Mouse (Mus musculus): ENCODE measurements around the gene Glis2. TPM values are rescaled to one million over a fixed set of nuclear protein-coding genes. Genes with fewer than 3 reads are reported as not detected.
A peak's percentile ranks its signal among the peaks of the same experiment; 100 is the strongest.

Gene Glis2
- polyA plus RNA-seq, 1 experiment from 2014 or later, result 19.4 TPM

GRCm38 (mm10) chr16:4629950-4630349 is 35.4 kb downstream of the Glis2 start:
- H3K4me2 ChIP-seq, result no peak overlapping the region
- WGBS, result 24% methylated on average over 6 of the region's 6 CpGs
- H3K27ac ChIP-seq, result no peak overlapping the region
- no peak overlapping the region for H3K9ac ChIP-seq
- H3K9me3 ChIP-seq (replicated peaks), result no peaks in the 10 kb centered on the region
- H3K27me3 ChIP-seq, result no peaks in the 10 kb centered on the region
- H3K4me3 ChIP-seq, result no peak overlapping the region
- peaks cover 29% of the 10 kb centered on the region for H3K36me3 ChIP-seq (ENCODE audit: poor library complexity, severe bottlenecking)
- peak; percentile 25 for ATAC-seq
- H3K4me1 ChIP-seq, result 0 out of 2 replicates have a peak, but pooled peaks cover 3% of the 10 kb centered on the region

DNA sequence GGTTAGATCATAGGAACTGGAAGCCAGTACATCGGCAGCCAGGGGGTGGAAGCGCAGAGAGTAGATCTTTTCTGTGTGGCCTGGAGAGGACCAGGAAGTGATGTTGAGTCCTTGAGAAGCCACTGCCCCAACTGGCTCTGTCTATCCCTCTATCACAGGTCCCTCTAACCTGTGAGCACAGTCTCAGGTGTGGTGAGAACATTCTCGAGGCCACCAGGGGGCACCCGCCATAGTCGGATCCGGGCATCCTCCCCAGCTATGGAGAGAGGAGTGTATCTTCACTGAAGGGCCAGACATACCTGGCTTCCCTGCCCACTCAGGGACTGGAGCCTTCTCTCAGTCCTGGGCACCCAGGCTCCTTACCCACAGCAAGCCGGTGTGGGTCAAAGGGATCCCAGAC is 37.5 kb downstream of the Glis2 start:
- Histone ChIP-seq H3K27ac (no peak overlapping the region), H3K9me3 (replicated peaks) (no peaks in the 10 kb centered on the region), H3K4me2 (no peak overlapping the region), H3K9ac (no peak overlapping the region), H3K4me3 (no peak overlapping the region), H3K36me3 (ENCODE audit: poor library complexity, severe bottlenecking) (peaks cover 23% of the 10 kb centered on the region), H3K4me1 (no peaks in the 10 kb centered on the region), H3K27me3 (no peaks in the 10 kb centered on the region)
- ATAC-seq, result no peak; the same call in 1 of the 2 replicates
- WGBS, result 41% methylated on average over 7 of the region's 7 CpGs

- Histone ChIP-seq H3K27me3 (no peaks in the 10 kb centered on the region), H3K27ac (no peak overlapping the region), H3K4me1 (no peaks in the 10 kb centered on the region), H3K9me3 (replicated peaks) (no peaks in the 10 kb centered on the region), H3K9ac (no peak overlapping the region), H3K4me3 (no peak overlapping the region), H3K4me2 (no peak overlapping the region), H3K36me3 (ENCODE audit: poor library complexity, severe bottlenecking) (peaks cover 14% of the 10 kb centered on the region)
- 85% methylated on average over 3 of the region's 3 CpGs for WGBS
- ATAC-seq, result no peak
These were observed 39.1 kb downstream of the Glis2 start for GRCm38 (mm10) chr16:4633661-4634060.

- 78% methylated on average over 9 of the region's 9 CpGs for WGBS
- no peak for ATAC-seq
These were observed 40.2 kb downstream of the Glis2 start for GRCm38 (mm10) chr16:4634681-4635080.

GRCm38 (mm10) chr16:4635760-4636159 is 41.2 kb downstream of the Glis2 start:
- Histone ChIP-seq H3K9ac (0 out of 2 replicates have a peak overlapping the region, but pooled peaks have one; percentile 7), H3K4me1 (peaks cover 15% of the 10 kb centered on the region)
- no peak for ATAC-seq

More at GRCm38 (mm10) chr16:4634681-4635080, 40.2 kb downstream of the Glis2 start:
- H3K4me1 ChIP-seq, result 0 out of 2 replicates have a peak, but pooled peaks cover 4% of the 10 kb centered on the region
- no peak overlapping the region for H3K9ac ChIP-seq
- H3K27ac ChIP-seq, result no peak overlapping the region
- no peak overlapping the region for H3K4me2 ChIP-seq
- peaks cover 12% of the 10 kb centered on the region for H3K36me3 ChIP-seq (ENCODE audit: poor library complexity, severe bottlenecking)
- no peak overlapping the region for H3K4me3 ChIP-seq
- no peaks in the 10 kb centered on the region for H3K9me3 ChIP-seq (replicated peaks)
- no peaks in the 10 kb centered on the region for H3K27me3 ChIP-seq

DNA sequence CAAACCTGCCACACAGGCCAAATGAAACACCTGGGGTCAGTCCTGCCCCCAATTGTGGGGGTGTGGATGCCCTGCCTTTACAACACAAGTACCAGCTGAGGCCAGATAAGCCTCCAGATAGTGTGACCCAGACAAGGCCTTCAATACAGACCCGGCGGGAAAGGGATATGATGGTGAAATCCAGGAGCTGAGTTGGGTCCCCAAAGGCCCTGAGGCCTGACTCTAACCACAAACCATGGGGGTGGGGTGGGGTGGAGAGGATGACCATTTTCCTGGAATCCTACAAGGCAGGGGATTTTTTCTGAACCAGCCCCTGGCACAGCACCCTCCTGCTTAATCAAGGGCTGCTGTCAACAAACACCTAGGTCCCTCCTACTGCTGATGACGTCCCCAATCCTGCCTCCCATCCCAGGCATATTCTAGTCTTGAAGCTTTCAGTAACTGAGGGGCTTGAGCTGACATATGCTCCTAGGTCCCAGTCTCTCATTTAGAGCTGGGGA is 44.4 kb downstream of the Glis2 start:
- H3K4me1 ChIP-seq, result peaks cover 45% of the 10 kb centered on the region
- WGBS, result 88% methylated on average over 3 of the region's 3 CpGs
- H3K27ac ChIP-seq, result no peak overlapping the region
- H3K9ac ChIP-seq, result no peak overlapping the region
- H3K36me3 ChIP-seq (ENCODE audit: poor library complexity, severe bottlenecking), result peaks cover 1% of the 10 kb centered on the region; the same call in 1 of the 2 replicates
- no peaks in the 10 kb centered on the region for H3K27me3 ChIP-seq
- no peaks in the 10 kb centered on the region for H3K9me3 ChIP-seq (replicated peaks)
- no peak overlapping the region for H3K4me2 ChIP-seq
- ATAC-seq, result no peak
- H3K4me3 ChIP-seq, result no peak overlapping the region

More at GRCm38 (mm10) chr16:4635760-4636159, 41.2 kb downstream of the Glis2 start:
- 77% methylated on average over 4 of the region's 4 CpGs for WGBS
- Histone ChIP-seq H3K4me3 (no peak overlapping the region), H3K36me3 (ENCODE audit: poor library complexity, severe bottlenecking) (peaks cover 12% of the 10 kb centered on the region), H3K9me3 (replicated peaks) (no peaks in the 10 kb centered on the region), H3K27me3 (no peaks in the 10 kb centered on the region), H3K27ac (no peak overlapping the region), H3K4me2 (no peak overlapping the region)

- H3K4me1 ChIP-seq, result peaks cover 53% of the 10 kb centered on the region
These were observed 45.3 kb downstream of the Glis2 start, which contains the start of the genes Vasn and Dnaja3 for GRCm38 (mm10) chr16:4639831-4640237. TSS of gene Vasn (plus strand) at chr16:4639941. TSS of gene Dnaja3 (plus strand) at chr16:4639989.

GRCm38 (mm10) chr16:4640267-4641005 is 45.9 kb downstream of the Glis2 start:
- H3K4me1 ChIP-seq, result peaks cover 53% of the 10 kb centered on the region
- peak overlapping the region; percentile 78 for H3K4me2 ChIP-seq
- no peaks in the 10 kb centered on the region for H3K27me3 ChIP-seq
- no peak; the same call in 1 of the 2 replicates for ATAC-seq
- H3K9me3 ChIP-seq (replicated peaks), result no peaks in the 10 kb centered on the region
- H3K4me3 ChIP-seq, result peak overlapping the region; percentile 47
- H3K9ac ChIP-seq, result peak overlapping the region; percentile 68
- no peaks in the 10 kb centered on the region for H3K36me3 ChIP-seq (ENCODE audit: poor library complexity, severe bottlenecking)
- WGBS, result 13% methylated on average over 17 of the region's 17 CpGs
- no peak overlapping the region for H3K27ac ChIP-seq

More at GRCm38 (mm10) chr16:4639831-4640237, 45.3 kb downstream of the Glis2 start, which contains the start of the genes Vasn and Dnaja3:
- peak; percentile 90 for ATAC-seq
- 1% methylated on average over 22 of the region's 22 CpGs for whole genome bisulfite sequencing
- Histone ChIP-seq H3K9ac (peak within 1 kb of the TSS; percentile 68), H3K4me3 (peak within 1 kb of the TSS; percentile 47), H3K4me2 (peak within 1 kb of the TSS; percentile 78), H3K9me3 (replicated peaks) (no peaks in the 10 kb centered on the region), H3K27ac (no peak within 1 kb of the TSS), H3K27me3 (no peaks in the 10 kb centered on the region), H3K36me3 (ENCODE audit: poor library complexity, severe bottlenecking) (no peaks in the 10 kb centered on the region)

- H3K27me3 ChIP-seq, result no peaks in the 10 kb centered on the region
- WGBS, result 59% methylated on average over 3 of the region's 3 CpGs
- H3K4me3 ChIP-seq, result no peak overlapping the region
- no peaks in the 10 kb centered on the region for H3K9me3 ChIP-seq (replicated peaks)
- H3K9ac ChIP-seq, result peak overlapping the region; percentile 12; the same call in 1 of the 2 replicates
- no peak for ATAC-seq
- no peaks in the 10 kb centered on the region for H3K36me3 ChIP-seq (ENCODE audit: poor library complexity, severe bottlenecking)
- H3K27ac ChIP-seq, result no peak overlapping the region
- peaks cover 53% of the 10 kb centered on the region for H3K4me1 ChIP-seq
- peak overlapping the region; percentile 78 for H3K4me2 ChIP-seq
These were observed 46.8 kb downstream of the Glis2 start for GRCm38 (mm10) chr16:4641119-4641838.

GRCm38 (mm10) chr16:4642190-4642589 is 47.7 kb downstream of the Glis2 start:
- peak overlapping the region; percentile 6; the same call in 1 of the 2 replicates for H3K27ac ChIP-seq

GRCm38 (mm10) chr16:4642937-4643336 is 48.4 kb downstream of the Glis2 start:
- ATAC-seq, result no peak
- Histone ChIP-seq H3K27me3 (no peaks in the 10 kb centered on the region), H3K4me1 (peaks cover 53% of the 10 kb centered on the region), H3K4me3 (no peak overlapping the region), H3K4me2 (no peak overlapping the region), H3K27ac (no peak overlapping the region), H3K9me3 (replicated peaks) (no peaks in the 10 kb centered on the region), H3K36me3 (ENCODE audit: poor library complexity, severe bottlenecking) (0 out of 2 replicates have a peak, but pooled peaks cover under 1% of the 10 kb centered on the region), H3K9ac (no peak overlapping the region)
- 87% methylated on average over 6 of the region's 6 CpGs for WGBS

More at GRCm38 (mm10) chr16:4642190-4642589, 47.7 kb downstream of the Glis2 start:
- no peaks in the 10 kb centered on the region for H3K9me3 ChIP-seq (replicated peaks)
- H3K4me2 ChIP-seq, result peak overlapping the region; percentile 1; the same call in 1 of the 2 replicates
- H3K36me3 ChIP-seq (ENCODE audit: poor library complexity, severe bottlenecking), result no peaks in the 10 kb centered on the region
- H3K4me1 ChIP-seq, result peaks cover 53% of the 10 kb centered on the region
- H3K9ac ChIP-seq, result peak overlapping the region; percentile 8; the same call in 1 of the 2 replicates
- no peak overlapping the region for H3K4me3 ChIP-seq
- WGBS, result 39% methylated on average over 13 of the region's 13 CpGs
- no peak for ATAC-seq
- no peaks in the 10 kb centered on the region for H3K27me3 ChIP-seq

Measured in forebrain, embryonic 13.5 days (tissue).